Mouse (Mus musculus): ENCODE results near the gene Zscan20. TPM values are rescaled to one million over a fixed set of nuclear protein-coding genes. Genes with fewer than 3 reads are reported as not detected.

Zscan20 gene
- total RNA-seq (2022) = 10 to 100 TPM in 2 of 4 experiments, 1 to 10 TPM in 2; 8.7 to 11.2 (median 9.8) TPM

GRCm38 (mm10) chr4:128609925-128610402, at the start of gene Zscan20:
Zscan20 (minus strand) TSS chr4:128610098.
- peak; percentile 98 to 99 for DNase-seq (ENCODE audit: low spot score in 2 of 2)

DNA sequence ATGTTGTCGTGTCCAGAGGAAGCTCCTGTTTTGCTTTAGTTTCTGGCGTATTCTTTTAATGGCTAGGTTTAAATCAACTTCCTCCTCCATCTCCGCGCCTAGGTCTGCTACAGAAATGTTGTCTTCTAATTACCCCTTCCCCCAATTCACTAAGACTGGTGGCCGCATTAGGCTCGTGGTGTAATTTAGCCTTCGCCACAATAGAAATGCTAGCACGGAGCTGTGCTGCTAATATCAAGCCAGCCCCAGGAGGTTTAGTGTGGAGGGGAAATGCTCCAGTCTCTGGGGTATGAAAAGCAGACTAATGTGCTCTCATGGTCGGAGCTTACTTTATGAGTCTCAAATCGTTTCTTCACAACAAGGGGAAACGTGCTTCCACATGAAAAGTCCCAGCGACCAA, 45.5 kb upstream of the Zscan20 start:
- no peak for DNase-seq (ENCODE audit: low spot score in 2 of 2)

GRCm38 (mm10) chr4:128654505-128655381, 44.8 kb upstream of the Zscan20 start, which contains the start of gene Phc2:
Phc2 (plus strand) TSS chr4:128654702.
- peak; percentile 95 to 97 for DNase-seq (ENCODE audit: low spot score in 2 of 2)

- DNase-seq (ENCODE audit: low spot score in 2 of 2) = no peak
Observed at GRCm38 (mm10) chr4:128652584-128653298, 42.8 kb upstream of the Zscan20 start.

GRCm38 (mm10) chr4:128651530-128651929, 41.6 kb upstream of the Zscan20 start:
- no peak for DNase-seq (ENCODE audit: low spot score in 2 of 2)

- no peak for DNase-seq (ENCODE audit: low spot score in 2 of 2)
Observed at GRCm38 (mm10) chr4:128648567-128649255, 38.8 kb upstream of the Zscan20 start.

- DNase-seq (ENCODE audit: low spot score in 2 of 2) = no peak
Observed at GRCm38 (mm10) chr4:128646762-128647161, 36.9 kb upstream of the Zscan20 start.

DNA sequence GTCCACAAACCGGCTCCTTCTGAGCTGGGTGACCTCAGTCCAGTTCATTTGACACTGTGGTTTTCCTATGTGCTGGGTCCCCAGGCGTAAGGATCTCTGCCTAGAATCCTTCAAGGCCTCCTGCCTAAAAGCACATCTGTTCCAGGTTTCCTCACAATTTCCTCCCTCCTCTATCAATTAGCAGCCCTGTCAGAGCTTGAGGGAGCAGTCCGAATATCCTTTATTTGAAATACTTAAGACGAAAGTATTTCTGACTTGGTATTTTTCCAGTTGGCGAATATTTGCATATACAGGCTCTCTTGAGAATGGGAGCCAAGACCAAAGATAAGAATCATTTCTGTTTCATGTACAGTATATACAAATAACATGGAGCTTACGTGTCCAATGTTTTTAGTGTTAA, 36.0 kb upstream of the Zscan20 start:
- DNase-seq (ENCODE audit: low spot score in 2 of 2) = no peak

DNA sequence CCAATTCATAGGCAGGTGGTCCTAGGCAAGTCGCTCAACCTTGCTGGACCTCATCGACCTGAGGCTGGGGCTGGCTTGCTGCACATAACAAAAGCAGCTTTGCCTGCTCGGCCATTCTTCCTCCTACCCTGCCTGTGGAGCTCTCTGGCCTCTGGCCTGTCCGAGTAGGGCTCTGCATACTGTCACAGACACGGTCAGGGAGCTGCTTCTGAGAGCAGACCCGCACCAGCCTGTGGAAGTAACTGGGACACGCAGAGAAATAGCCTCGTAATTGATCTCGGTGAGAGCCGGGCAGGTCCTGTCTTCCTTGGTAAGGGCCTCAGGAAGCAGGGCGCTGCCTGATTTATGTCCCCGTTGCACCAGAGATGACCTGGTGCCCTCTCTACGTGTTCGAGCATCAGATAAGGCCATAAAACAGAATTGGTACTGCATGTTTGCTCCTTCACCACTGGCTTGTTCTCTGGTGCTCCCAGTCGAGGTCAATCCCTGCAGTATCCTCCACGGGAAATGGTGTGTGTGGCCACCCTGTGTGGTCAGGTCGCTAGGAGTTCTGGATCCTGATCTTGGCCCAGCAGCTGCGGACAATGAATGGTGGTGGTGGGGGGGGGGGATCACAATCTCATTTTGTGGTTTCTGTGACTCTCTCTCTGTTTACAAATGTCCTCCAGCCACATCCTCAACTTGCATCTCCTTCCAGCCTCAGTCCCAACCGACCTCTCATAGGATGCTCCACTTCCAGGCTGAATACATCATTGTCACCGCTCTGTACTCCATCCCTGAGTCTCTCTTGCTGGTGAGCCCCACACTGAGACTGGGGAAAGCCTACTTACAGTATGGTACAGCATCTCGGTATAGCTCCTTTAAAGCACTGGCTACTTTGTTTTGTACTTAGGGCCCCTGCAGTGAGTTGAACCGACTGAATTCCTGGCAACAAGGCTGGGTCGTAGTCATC, 32.1 kb upstream of the Zscan20 start:
- DNase-seq (ENCODE audit: low spot score in 2 of 2) = no peak

DNA sequence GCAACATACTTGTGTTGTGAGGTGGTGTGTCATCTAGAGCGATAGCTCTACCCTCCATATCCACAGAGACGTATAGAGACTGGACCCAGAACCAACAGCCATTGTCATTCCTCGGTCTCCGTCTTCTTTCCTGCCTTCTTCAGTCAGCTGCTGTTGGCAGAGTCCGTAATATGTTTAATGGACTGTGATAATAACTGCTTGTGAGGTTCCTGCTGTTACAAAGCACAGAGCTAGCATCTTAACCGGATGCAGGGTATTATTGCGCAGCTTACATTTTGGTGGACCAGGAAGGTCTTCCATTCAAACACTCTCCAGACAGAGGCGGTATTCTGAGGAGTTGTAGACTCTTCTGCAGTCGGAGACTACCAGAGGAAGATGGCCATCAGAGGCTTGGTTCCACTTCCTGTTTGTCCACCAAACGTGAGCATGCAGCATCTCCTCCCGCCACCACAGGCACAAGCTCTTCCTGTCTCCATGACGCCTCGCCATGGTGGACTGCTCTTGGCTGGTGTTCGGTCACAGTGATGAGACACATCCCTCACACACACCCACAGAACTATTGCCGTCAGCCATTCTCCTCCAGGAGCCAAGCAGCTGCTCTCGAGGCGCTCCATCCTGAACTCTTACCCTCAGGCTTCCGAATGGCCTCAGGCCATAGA, 28.5 kb upstream of the Zscan20 start:
- no peak for DNase-seq (ENCODE audit: low spot score in 2 of 2)

DNA sequence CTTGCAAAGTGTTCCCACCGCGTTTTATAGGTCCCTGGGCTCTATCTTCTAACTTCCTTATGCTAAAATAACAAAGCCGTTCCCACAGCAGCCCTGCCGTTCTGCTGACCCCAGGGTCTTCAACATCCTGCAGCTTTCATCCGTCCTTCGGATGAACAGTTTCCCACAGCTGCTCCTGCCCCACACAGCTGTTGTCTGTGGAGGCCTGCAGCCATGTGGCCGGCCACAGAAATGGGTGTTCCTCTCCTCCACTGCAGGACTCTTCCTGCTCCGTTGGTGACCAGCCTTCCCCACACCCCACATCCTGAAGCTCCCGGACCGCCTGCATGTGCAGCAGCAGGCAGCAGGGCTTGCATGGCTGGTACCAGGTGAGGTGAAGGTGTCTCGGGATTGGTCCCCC, 27.4 kb upstream of the Zscan20 start:
- no peak for DNase-seq (ENCODE audit: low spot score in 2 of 2)

DNA sequence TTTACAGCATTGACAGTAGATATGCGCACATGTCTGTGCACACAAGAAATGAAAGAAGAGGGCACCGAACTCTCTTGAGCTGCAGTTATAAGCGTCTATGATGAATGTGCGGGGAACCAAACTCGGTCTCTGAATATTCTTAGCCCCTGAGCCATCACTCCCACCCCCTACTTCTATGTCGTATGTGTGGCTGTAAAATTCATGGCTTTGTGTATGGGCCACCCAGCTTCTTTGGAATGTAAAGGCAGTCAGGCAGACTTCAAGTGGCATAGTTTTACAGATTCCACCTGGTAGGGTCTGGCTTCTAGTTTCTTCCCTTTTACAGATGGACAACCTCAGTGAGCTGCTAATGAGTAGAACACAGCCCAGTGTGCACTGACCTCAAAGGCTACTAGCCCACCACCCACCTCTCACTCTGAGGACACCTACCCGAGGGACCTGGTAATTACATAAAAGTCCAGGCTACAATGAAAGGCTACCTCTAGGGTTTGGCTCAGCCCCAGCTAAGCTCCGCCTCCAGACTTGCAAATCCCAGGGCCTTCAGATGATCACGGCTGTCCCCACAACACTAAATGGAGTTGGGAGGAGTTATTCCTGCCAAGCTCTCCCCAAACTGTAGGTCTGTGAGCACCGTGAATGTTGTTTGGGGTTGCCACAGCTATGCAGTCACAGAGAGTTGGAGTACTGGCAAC, 26.1 kb upstream of the Zscan20 start:
- DNase-seq (ENCODE audit: low spot score in 2 of 2) = no peak

GRCm38 (mm10) chr4:128635451-128635850, 25.6 kb upstream of the Zscan20 start:
- no peak for DNase-seq (ENCODE audit: low spot score in 2 of 2)

GRCm38 (mm10) chr4:128621109-128621508, 11.2 kb upstream of the Zscan20 start:
- DNase-seq (ENCODE audit: low spot score in 2 of 2) = no peak

DNA sequence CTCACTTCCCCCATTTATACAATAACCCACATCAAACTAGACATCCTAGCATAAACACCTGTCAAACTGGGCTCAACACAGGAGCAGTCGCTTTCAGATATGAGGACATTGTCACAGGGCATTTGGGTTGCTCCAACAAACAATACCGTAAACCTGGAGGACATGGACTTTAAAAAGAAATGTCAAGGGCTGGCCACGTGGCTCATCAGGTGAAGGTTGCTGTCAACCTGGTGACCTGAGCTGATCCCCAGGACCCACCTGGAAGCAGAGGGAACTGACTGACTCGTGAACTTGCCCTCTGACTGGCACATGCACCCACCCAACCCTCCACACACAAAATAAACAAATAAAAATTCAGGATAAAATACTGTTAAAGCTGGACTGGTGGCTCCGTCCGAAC, 10.7 kb upstream of the Zscan20 start:
- no peak for DNase-seq (ENCODE audit: low spot score in 2 of 2)

DNA sequence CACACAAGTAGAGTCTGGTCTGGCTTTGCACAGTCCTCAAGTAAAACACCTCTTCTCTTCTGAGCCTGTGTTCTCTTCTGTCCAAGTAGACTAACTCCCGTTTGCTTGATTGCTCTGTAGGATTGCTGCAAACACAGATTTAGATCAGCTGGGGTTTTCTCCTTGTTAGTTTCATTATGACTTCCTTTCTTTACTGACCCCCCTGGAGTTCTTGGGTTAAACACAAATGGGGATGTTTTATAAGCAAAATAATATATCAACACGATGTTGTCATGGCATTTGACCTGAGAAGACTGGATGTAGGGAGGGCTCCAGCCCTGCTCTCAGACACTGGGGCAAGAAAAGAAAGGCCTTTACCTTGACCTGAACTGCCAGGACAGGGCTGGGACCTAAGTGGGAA, 9.1 kb upstream of the Zscan20 start:
- no peak for DNase-seq (ENCODE audit: low spot score in 2 of 2)

DNA sequence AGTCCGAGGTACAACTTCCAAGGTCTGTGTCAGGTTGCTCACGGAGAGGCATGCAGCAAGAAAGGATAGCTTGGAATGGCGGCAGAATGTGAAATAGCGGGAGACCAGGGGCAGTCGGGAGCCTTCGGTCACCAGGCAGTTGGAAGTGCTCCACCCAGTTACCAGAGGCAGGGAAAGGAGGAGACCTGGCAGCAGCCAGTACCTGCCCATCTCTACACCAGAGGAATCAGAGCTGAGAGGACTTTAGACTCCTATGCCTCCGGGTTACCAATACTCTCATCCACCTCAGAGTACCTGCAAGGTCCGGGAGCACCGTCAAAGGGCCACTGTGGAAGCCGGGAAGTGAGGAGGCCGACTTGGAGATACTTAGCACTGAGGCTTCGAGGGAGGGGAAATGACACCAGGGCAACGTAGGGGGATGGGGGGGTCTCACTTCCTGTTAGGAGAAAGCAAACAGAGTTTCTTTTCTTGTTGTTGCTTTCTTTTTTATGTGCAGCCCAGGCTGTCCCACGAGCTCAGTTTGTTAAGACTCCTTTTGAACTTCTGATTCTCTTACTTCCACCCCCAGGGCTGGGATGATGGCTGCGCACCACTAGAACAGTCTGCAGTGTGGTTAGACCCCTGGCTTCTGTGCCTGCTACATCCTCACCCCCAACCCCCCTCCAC, 8.5 kb upstream of the Zscan20 start, which contains the start of gene Tlr12:
TSS of gene Tlr12 (minus strand) at position 374 of the 666 bp plus-strand sequence.
- no peak for DNase-seq (ENCODE audit: low spot score in 2 of 2)

DNA sequence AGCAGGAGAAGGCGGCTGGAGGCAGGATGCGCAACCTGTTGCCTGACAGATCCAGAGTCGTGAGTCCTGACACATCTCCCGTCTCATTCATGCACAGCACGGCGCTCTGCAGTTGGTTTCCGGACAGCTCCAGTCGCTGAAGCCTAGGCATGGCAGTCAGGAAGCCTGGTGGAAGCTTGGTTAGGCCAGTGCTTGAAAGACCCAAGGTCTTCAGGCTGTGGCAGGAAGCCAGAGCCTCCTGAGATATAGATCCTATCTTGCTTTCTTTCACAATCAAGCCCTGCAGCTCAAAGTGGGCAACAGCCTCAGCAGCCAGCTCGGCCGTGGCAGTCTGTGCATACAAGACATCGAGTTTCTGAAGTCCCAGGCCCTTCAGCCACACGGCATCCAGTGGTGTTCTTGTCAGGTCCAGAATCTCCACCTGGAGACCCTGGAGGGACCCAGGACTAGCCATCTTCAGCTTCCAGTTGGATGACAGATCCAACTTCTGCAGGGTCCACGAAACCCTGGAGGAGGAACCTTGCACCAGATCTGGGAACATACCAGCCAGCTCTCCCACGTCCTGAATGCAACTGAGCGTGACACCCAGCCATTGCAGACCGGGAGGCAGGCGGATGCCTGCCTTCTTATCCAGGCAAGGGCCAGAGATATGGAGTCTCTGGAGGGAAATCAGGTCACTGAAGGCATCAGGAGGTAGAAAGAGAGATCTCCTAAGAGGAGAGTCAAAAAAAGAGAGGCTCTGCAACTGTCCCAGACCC, 7.6 kb upstream of the Zscan20 start:
- DNase-seq (ENCODE audit: low spot score in 2 of 2) = no peak

Measured in layer of hippocampus, adult 8-10 months (tissue).